Mouse (Mus musculus) megakaryocyte, embryonic 14.5 days (primary cell): Measurements from ENCODE around the gene Cpe.

ENCODE experiments used
- FLI1 ChIP-seq: IDR thresholded peaks from 2 replicates; pipeline ENCODE4 v1.6.1; 2012; ENCODE audit warnings: low read length, inconsistent platforms, mixed read lengths
- GATA1 ChIP-seq: IDR thresholded peaks from 3 replicates; pipeline ENCODE4 v1.6.1; 2012; ENCODE audit warnings: mixed read lengths, low read length, inconsistent platforms, borderline replicate concordance

GRCm38 (mm10) chr8:64620365-64621150 lies 72.3 kb downstream of the Cpe start:
- TF ChIP-seq FLI1 (no peak), GATA1 (no peak)
